Mouse (Mus musculus): ENCODE data around the gene Mfsd4b2.

DNA sequence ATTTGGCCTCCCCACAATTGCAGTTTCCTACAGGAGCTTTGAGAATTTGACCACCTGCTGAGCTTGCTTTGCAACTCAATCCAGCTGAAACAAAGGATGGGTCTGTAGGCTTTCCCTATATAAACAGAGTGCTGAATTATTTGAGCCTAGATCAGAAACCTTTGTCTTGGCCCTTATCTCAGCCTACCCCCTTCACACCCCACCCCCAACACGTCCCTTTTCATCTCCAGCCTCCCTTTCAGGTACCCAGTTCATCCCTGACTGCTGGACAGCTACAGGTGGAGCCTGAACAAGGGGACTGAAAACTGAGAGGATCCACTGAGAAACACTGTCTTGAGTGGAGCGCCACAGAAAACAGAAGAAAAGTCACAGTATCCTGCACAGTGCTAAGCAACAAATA, 49.0 kb upstream of the Mfsd4b2 start:
- TF ChIP-seq POLR2A (IDR thresholded peaks at IDR 0.05; ENCODE audit: borderline replicate concordance, low read depth, low read length): no peak
- TF ChIP-seq CTCF (IDR thresholded peaks at IDR 0.05; ENCODE audit: low read depth, low read length): no peak
